Mouse (Mus musculus) left cerebral cortex, postnatal 14 days (tissue): ENCODE results near the gene Cit. TPM values are rescaled to one million over a fixed set of nuclear protein-coding genes. Genes with fewer than 3 reads are reported as not detected.

Experiments
- total RNA-seq, 2 experiments: library from RNA; stranded (reverse); gene quantifications; 2 replicates each; pipeline ENCODE4 v1.2.3; 2021

Cit gene
- total RNA-seq, 2 experiments from 2014 or later = 149 to 175 TPM

Other genes with a start within 250 kb of the Cit start
- gene Rab35, start 213.4 kb upstream of the Cit start, total RNA-seq = 10 to 100 TPM; 85.5 to 86.3 TPM
- 100 to 1,000 TPM; 118 to 125 TPM for gene Bicdl1, start 113.7 kb upstream of the Cit start, total RNA-seq
- 10 to 100 TPM; 25.6 to 26.2 TPM for gene Prkab1, start 179.2 kb downstream of the Cit start, total RNA-seq
- gene Tmem233, start 238.0 kb downstream of the Cit start, total RNA-seq = not detected